Mouse (Mus musculus) testis, adult 2 months (tissue): ENCODE data around the gene Klrb1a. TPM values are rescaled to one million over a fixed set of nuclear protein-coding genes. Genes with fewer than 3 reads are reported as not detected.

Source experiments
- H3K27ac ChIP-seq: fragments of 200-500 bp; 2 replicates; pipeline ENCODE4 v1.5.1; 2012; ENCODE audit warnings: low read depth, low read length; ENCODE audit not compliant: control insufficient read depth, insufficient read depth
- H3K27me3 ChIP-seq: fragments of 200-500 bp; 2 replicates; pipeline ENCODE4 v1.6.1; 2012; ENCODE audit warnings: mild to moderate bottlenecking, low read length, moderate library complexity; ENCODE audit not compliant: control insufficient read depth, insufficient read depth
- H3K36me3 ChIP-seq: fragments of 200-500 bp; 2 replicates; pipeline ENCODE4 v1.6.1; 2012; ENCODE audit warnings: mild to moderate bottlenecking, low read length; ENCODE audit not compliant: control insufficient read depth, insufficient read depth
- H3K4me1 ChIP-seq: fragments of 200-500 bp; 2 replicates; pipeline ENCODE4 v1.6.1; 2012; ENCODE audit warnings: low read length; ENCODE audit not compliant: control insufficient read depth, insufficient read depth
- H3K4me3 ChIP-seq: fragments of 200-500 bp; 2 replicates; pipeline ENCODE4 v1.5.1; 2012; ENCODE audit warnings: low read depth, mild to moderate bottlenecking, low read length, moderate library complexity, mixed read lengths; ENCODE audit not compliant: control insufficient read depth
- CTCF ChIP-seq: fragments of 200-500 bp; IDR thresholded peaks from 2 replicates; pipeline ENCODE4 v1.5.1; 2012; ENCODE audit warnings: low read depth, mild to moderate bottlenecking, inconsistent platforms, low read length, moderate library complexity; ENCODE audit not compliant: control insufficient read depth, insufficient read depth, insufficient replicate concordance
- POLR2A ChIP-seq: fragments of 200-500 bp; IDR thresholded peaks from 2 replicates; pipeline ENCODE4 v1.6.1; 2012; ENCODE audit warnings: low read depth, mild to moderate bottlenecking, inconsistent platforms, low read length, moderate library complexity; ENCODE audit not compliant: control insufficient read depth
- polyA plus RNA-seq: library from polyadenylated mRNA; depleted of rRNA; stranded (reverse); fragments of >200 nt; gene quantifications from 2 replicates; pipeline ENCODE4 v1.2.3, GENCODE M21; 2012

The Klrb1a gene
- polyA plus RNA-seq, 1 experiment: 0.19 TPM

- Histone ChIP-seq H3K27me3 (no peaks in the 10 kb centered on the region), H3K36me3 (no peaks in the 10 kb centered on the region), H3K4me1 (no peaks in the 10 kb centered on the region), H3K4me3 (no peak overlapping the region), H3K27ac (no peak overlapping the region)
- TF ChIP-seq CTCF: no peak
- TF ChIP-seq POLR2A: no peak
These were observed 600 bp downstream of the Klrb1a start for GRCm38 (mm10) chr6:128622733-128623132.

- no peaks in the 10 kb centered on the region for H3K27me3 ChIP-seq
- no peaks in the 10 kb centered on the region for H3K4me1 ChIP-seq
- no peak overlapping the region for H3K4me3 ChIP-seq
- no peaks in the 10 kb centered on the region for H3K36me3 ChIP-seq
- TF ChIP-seq POLR2A: no peak
- no peak for TF ChIP-seq CTCF
- no peak overlapping the region for H3K27ac ChIP-seq
These were observed 17.0 kb downstream of the Klrb1a start for GRCm38 (mm10) chr6:128606350-128606749.

GRCm38 (mm10) chr6:128604512-128604911 is 18.8 kb downstream of the Klrb1a start:
- TF ChIP-seq CTCF (peak; percentile 9; the same call in 1 of the 2 replicates), POLR2A (no peak)
- Histone ChIP-seq H3K27ac (no peak overlapping the region), H3K4me1 (no peaks in the 10 kb centered on the region), H3K27me3 (no peaks in the 10 kb centered on the region), H3K4me3 (no peak overlapping the region), H3K36me3 (no peaks in the 10 kb centered on the region)

- TF ChIP-seq CTCF (no peak), POLR2A (no peak)
- Histone ChIP-seq H3K27ac (no peak overlapping the region), H3K36me3 (no peaks in the 10 kb centered on the region), H3K27me3 (no peaks in the 10 kb centered on the region), H3K4me3 (no peak overlapping the region), H3K4me1 (no peaks in the 10 kb centered on the region)
These were observed 20.7 kb downstream of the Klrb1a start for GRCm38 (mm10) chr6:128602463-128603201.

GRCm38 (mm10) chr6:128602026-128602425 is 21.3 kb downstream of the Klrb1a start:
- Histone ChIP-seq H3K4me3 (no peak overlapping the region), H3K27me3 (no peaks in the 10 kb centered on the region), H3K27ac (no peak overlapping the region), H3K4me1 (peaks cover 2% of the 10 kb centered on the region; the same call in 1 of the 2 replicates), H3K36me3 (no peaks in the 10 kb centered on the region)
- no peak for TF ChIP-seq POLR2A
- TF ChIP-seq CTCF: no peak

- Histone ChIP-seq H3K4me1 (peaks cover 4% of the 10 kb centered on the region; the same call in 1 of the 2 replicates), H3K4me3 (no peak overlapping the region), H3K36me3 (no peaks in the 10 kb centered on the region), H3K27me3 (no peaks in the 10 kb centered on the region), H3K27ac (no peak overlapping the region)
- TF ChIP-seq POLR2A (no peak), CTCF (peak; percentile 27; the same call in 1 of the 2 replicates)
These were observed 23.8 kb downstream of the Klrb1a start for GRCm38 (mm10) chr6:128599555-128599954.

- no peak overlapping the region for H3K27ac ChIP-seq
- no peaks in the 10 kb centered on the region for H3K36me3 ChIP-seq
- H3K27me3 ChIP-seq: no peaks in the 10 kb centered on the region
- H3K4me1 ChIP-seq: peaks cover 4% of the 10 kb centered on the region; the same call in 1 of the 2 replicates
- H3K4me3 ChIP-seq: no peak overlapping the region
- TF ChIP-seq POLR2A (no peak), CTCF (no peak)
These were observed 24.9 kb downstream of the Klrb1a start for GRCm38 (mm10) chr6:128598256-128599047.
